8 mouse cellular contexts compared by ENCODE assay signal in genomic region chr4:115000429-115000795, GRCm38 (mm10). TPM values are rescaled to one million over a fixed set of nuclear protein-coding genes. Genes with fewer than 3 reads are reported as not detected.
A peak's percentile ranks its signal among the peaks of the same experiment; 100 is the strongest.
DNase-seq lines count a peak whose midpoint lies in the region; ATAC-seq lines count a peak whose summit lies in the region.

No protein-coding gene starts in this region.

- H3K9me3 ChIP-seq in heart, embryonic 16.5 days (replicated peaks; ENCODE audit: control insufficient read depth, low read length) = no peaks in the 10 kb centered on the region
- no peaks in the 10 kb centered on the region for H3K9me3 ChIP-seq in hindbrain, embryonic 11.5 days (ENCODE audit: control insufficient read depth, low read length)

- WGBS in heart, embryonic 16.5 days = 0% methylated on average over 8 of the region's 8 CpGs
- 2% methylated on average over 8 of the region's 8 CpGs for WGBS in hindbrain, embryonic 11.5 days

- H3K9ac ChIP-seq in heart, embryonic 16.5 days (ENCODE audit: low read length) = peak overlapping the region; percentile 76
- peak overlapping the region; percentile 65 for H3K9ac ChIP-seq in hindbrain, embryonic 11.5 days (ENCODE audit: low read depth, low read length)

- DNase-seq in heart, adult 8-10 months (ENCODE audit: low spot score) = no peak
- DNase-seq in ZHBTc4 (ENCODE audit: low read depth, low spot score) = peak; percentile 46
- DNase-seq in hindbrain, embryonic 11.5 days (ENCODE audit: low spot score) = peak; percentile 36
- DNase-seq in mesoderm, embryonic 11.5 days (ENCODE audit: low read depth, low spot score) = peak; percentile 62
- no peak for DNase-seq in T-cell, adult 2 months (ENCODE audit: low spot score)
- no peak for DNase-seq in frontal cortex, postnatal 14 days (ENCODE audit: low spot score in 2 of 2)
- DNase-seq in cerebellum, adult 11-12 months = no peak

- peak overlapping the region; percentile 66 for H3K27ac ChIP-seq in heart, embryonic 16.5 days (ENCODE audit: low read length)
- no peak overlapping the region for H3K27ac ChIP-seq in hindbrain, embryonic 11.5 days (ENCODE audit: low read depth, low read length)

- no peaks in the 10 kb centered on the region for H3K27me3 ChIP-seq in heart, embryonic 16.5 days (ENCODE audit: control insufficient read depth, insufficient read depth, low read length)
- H3K27me3 ChIP-seq in hindbrain, embryonic 11.5 days (ENCODE audit: control insufficient read depth, insufficient read depth, low read length) = no peaks in the 10 kb centered on the region

- H3K4me3 ChIP-seq in heart, embryonic 16.5 days (ENCODE audit: low read length) = peak overlapping the region; percentile 71
- peak overlapping the region; percentile 58 for H3K4me3 ChIP-seq in hindbrain, embryonic 11.5 days (ENCODE audit: low read depth, low read length)

- peak overlapping the region; percentile 66 for H3K4me2 ChIP-seq in heart, embryonic 16.5 days (ENCODE audit: low read depth, low read length)
- H3K4me2 ChIP-seq in hindbrain, embryonic 11.5 days (replicated peaks; ENCODE audit: low read depth, low read length) = peak overlapping the region; percentile 54

- 0 out of 2 replicates have a peak, but pooled peaks have one; percentile 24 for ATAC-seq in heart, embryonic 16.5 days (replicated peaks; ENCODE audit: extremely low read depth, insufficient read depth, low FRiP score)
- ATAC-seq in hindbrain, embryonic 11.5 days (ENCODE audit: low FRiP score) = peak; percentile 28

- H3K36me3 ChIP-seq in heart, embryonic 16.5 days (ENCODE audit: control insufficient read depth, insufficient read depth) = peaks cover 6% of the 10 kb centered on the region; the same call in 1 of the 2 replicates
- H3K36me3 ChIP-seq in hindbrain, embryonic 11.5 days (ENCODE audit: control insufficient read depth, insufficient read depth, low read length) = no peaks in the 10 kb centered on the region

- peaks cover 16% of the 10 kb centered on the region for H3K4me1 ChIP-seq in heart, embryonic 16.5 days (ENCODE audit: control insufficient read depth, insufficient read depth, low read length)
- H3K4me1 ChIP-seq in hindbrain, embryonic 11.5 days (replicated peaks; ENCODE audit: control insufficient read depth, insufficient read depth, low read length) = no peaks in the 10 kb centered on the region; the same call in 1 of the 2 replicates

RNA-seq across cellular contexts. Expression of gene Stil, which starts 0.5 kb away (rescaled TPM):
- polyA plus RNA-seq in heart, embryonic 16.5 days (2015; fragmentation: Nextera tagmentation; extraction: Ambion mirVana) = 7.7 and 8.3 TPM in 2 replicates
- under 1 TPM in 1 of 4 experiments, not detected in 3; 0.26 TPM for total RNA-seq in heart, adult 8-10 months (2022)
- 18.3 and 23.0 TPM in 2 replicates for polyA plus RNA-seq in hindbrain, embryonic 11.5 days (2014; fragmentation: Nextera tagmentation; extraction: Ambion mirVana)

RNA-seq across cellular contexts. Expression of gene Cmpk1, which starts 13.4 kb away (rescaled TPM):
- 57.2 and 61.6 TPM in 2 replicates for polyA plus RNA-seq in heart, embryonic 16.5 days (2015; fragmentation: Nextera tagmentation; extraction: Ambion mirVana)
- 10 to 100 TPM; 30.7 to 34.2 (median 33.0) TPM for total RNA-seq in heart, adult 8-10 months (2022)
- 134 and 150 TPM in 2 replicates for polyA plus RNA-seq in hindbrain, embryonic 11.5 days (2014; fragmentation: Nextera tagmentation; extraction: Ambion mirVana)

RNA-seq across cellular contexts. Expression of gene Tal1, which starts 55.8 kb away (rescaled TPM):
- 0.89 and 1.3 TPM in 2 replicates for polyA plus RNA-seq in heart, embryonic 16.5 days (2015; fragmentation: Nextera tagmentation; extraction: Ambion mirVana)
- total RNA-seq in heart, adult 8-10 months (2022) = 1 to 10 TPM; 2.5 to 3.6 (median 2.9) TPM
- 8.6 and 10.3 TPM in 2 replicates for polyA plus RNA-seq in hindbrain, embryonic 11.5 days (2014; fragmentation: Nextera tagmentation; extraction: Ambion mirVana)

Comparison
In these comparisons a context has a peak if more than half of its experiments do, and no peak if none do; other contexts are left out.
1. DNase-seq: peak in ZHBTc4 (single experiment), hindbrain, embryonic 11.5 days (single experiment) and mesoderm, embryonic 11.5 days (single experiment); none in heart, adult 8-10 months (single experiment), T-cell, adult 2 months (single experiment), frontal cortex, postnatal 14 days (0 of 2) and cerebellum, adult 11-12 months (single experiment).